Mouse (Mus musculus) brown adipose tissue, adult 24 weeks (tissue): ENCODE measurements around the gene Plk5. TPM values are rescaled to one million over a fixed set of nuclear protein-coding genes. Genes with fewer than 3 reads are reported as not detected.

Experiments used
- H3K27ac ChIP-seq: fragments of 200-500 bp; replicated peaks from 2 replicates; pipeline ENCODE4 v1.5.1; 2012; ENCODE audit warnings: low read depth, mild to moderate bottlenecking, low read length
- H3K4me1 ChIP-seq: fragments of 200-500 bp; 2 replicates; pipeline ENCODE4 v1.6.1; 2012; ENCODE audit warnings: low read length, mixed read lengths; ENCODE audit not compliant: control insufficient read depth, insufficient read depth, insufficient read length
- H3K4me3 ChIP-seq: fragments of 200-500 bp; 2 replicates; pipeline ENCODE4 v1.5.1; 2012; ENCODE audit warnings: low read depth, mild to moderate bottlenecking, low read length, moderate library complexity; ENCODE audit not compliant: insufficient read depth
- polyA plus RNA-seq: library from polyadenylated mRNA; stranded (reverse); fragments of >200 nt; gene quantifications from 2 replicates; pipeline ENCODE4 v1.2.4, GENCODE M21; 2012; ENCODE audit not compliant: missing spikeins, insufficient read depth, insufficient read length

Gene Plk5
- polyA plus RNA-seq, 1 experiment = not detected

DNA sequence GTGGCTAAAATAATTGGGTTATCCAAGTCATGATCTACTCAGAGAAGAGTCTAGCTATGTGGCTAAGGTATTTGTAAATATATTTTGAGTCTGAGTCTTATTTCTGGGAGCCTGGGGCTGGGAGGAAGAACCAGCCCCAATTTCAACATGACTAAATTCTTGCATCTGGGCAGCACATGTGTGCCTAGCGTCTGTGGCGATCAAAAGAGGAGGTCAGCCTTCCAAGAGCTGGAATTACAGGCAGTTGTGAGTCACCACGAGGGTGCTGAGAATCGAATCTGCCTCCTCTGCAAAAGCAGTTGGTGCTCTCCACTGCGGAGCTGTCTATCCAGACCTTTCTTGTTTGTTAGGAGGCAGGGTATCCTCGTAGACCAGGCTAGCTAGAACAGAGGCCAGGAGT lies 9.5 kb downstream of the Plk5 start:
- no peak overlapping the region for H3K4me3 ChIP-seq
- no peak overlapping the region for H3K27ac ChIP-seq
- no peaks in the 10 kb centered on the region for H3K4me1 ChIP-seq

GRCm38 (mm10) chr10:80367954-80368353 lies 11.7 kb downstream of the Plk5 start:
- no peak overlapping the region for H3K4me3 ChIP-seq
- no peak overlapping the region for H3K27ac ChIP-seq
- no peaks in the 10 kb centered on the region for H3K4me1 ChIP-seq

- H3K27ac ChIP-seq = no peak overlapping the region
- no peaks in the 10 kb centered on the region for H3K4me1 ChIP-seq
- H3K4me3 ChIP-seq = no peak overlapping the region
Observed at GRCm38 (mm10) chr10:80368392-80368791, 12.1 kb downstream of the Plk5 start.

DNA sequence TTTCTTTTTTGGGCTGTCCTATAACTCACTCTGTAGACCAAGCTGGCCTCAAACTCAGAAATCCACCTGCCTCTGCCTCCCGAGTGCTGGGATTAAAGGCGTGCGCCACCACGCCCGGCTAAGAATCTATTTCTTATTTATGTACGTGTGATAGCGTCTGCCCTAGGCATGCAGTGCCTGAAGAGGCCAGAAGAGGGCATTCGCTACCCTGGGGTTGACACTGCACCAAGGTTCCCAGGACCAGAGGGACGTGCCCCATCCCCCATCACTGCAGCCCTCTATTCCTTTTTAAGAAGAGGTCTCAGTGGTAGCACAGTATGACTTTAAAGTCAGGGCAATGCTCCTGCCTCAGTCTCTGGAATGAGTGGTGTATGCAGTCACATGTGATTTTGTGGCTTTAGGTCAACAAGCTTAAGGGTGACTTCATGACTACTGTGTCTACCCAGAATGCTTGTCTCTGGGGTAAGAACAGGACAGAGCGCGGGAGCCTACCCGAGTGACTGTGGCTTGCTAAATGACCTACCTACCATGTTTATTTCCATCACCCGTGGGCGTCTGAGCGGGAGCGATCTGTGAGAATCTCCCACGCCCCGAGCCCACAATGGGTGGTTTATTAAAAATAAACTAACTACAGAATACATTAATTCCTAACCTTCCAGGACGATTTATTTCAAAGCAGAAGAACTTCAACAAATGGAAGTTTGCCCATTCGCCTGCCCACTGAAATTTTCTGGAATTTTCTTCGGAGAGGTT lies 13.9 kb downstream of the Plk5 start:
- no peak overlapping the region for H3K4me3 ChIP-seq
- H3K27ac ChIP-seq = no peak overlapping the region
- H3K4me1 ChIP-seq = no peaks in the 10 kb centered on the region

GRCm38 (mm10) chr10:80371411-80371966 lies 15.2 kb downstream of the Plk5 start:
- Histone ChIP-seq H3K4me3 (no peak overlapping the region), H3K27ac (no peak overlapping the region), H3K4me1 (no peaks in the 10 kb centered on the region)

DNA sequence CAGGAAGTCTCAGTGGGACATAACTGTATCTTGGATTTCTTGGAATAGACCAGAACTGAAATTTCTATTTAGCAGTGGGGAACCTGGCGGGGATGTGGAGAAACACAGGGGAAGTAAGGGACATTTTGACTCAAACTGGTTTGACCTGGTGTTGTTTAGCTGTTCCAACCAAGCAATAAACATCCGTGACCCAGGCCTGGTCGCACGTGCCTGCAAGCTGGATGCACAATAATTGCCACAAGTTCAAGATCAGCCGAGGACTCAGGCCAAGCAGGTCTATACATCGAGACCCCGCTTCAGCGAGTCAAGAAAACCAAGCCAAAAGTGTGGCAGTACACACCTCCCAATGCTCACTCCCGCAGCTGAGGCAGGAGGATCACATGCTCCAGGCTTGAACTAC lies 15.7 kb downstream of the Plk5 start:
- Histone ChIP-seq H3K27ac (no peak overlapping the region), H3K4me1 (no peaks in the 10 kb centered on the region), H3K4me3 (no peak overlapping the region)

- no peak overlapping the region for H3K4me3 ChIP-seq
- H3K27ac ChIP-seq = no peak overlapping the region
- H3K4me1 ChIP-seq = no peaks in the 10 kb centered on the region
Observed at GRCm38 (mm10) chr10:80372706-80373105, 16.4 kb downstream of the Plk5 start.

DNA sequence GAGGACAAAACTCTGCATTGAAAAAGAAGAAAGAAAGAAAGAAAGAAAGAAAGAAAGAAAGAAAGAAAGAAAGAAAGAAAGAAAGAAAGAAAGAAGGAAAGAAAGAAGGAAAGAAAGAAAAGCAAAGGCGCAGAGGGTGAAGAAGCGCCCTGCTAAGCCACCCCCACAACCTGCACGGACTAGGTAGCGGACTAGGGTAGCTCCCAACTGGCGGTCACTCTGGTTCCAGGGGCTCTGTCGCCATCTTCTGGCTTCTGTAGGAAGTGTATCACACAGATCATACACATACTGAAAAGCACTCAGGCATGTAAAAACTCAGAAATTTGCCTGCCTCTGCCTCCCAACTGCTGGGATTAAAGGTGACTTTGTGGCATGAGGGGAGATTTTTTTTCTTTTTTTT lies 17.8 kb downstream of the Plk5 start:
- no peak overlapping the region for H3K4me3 ChIP-seq
- H3K27ac ChIP-seq = no peak overlapping the region
- H3K4me1 ChIP-seq = no peaks in the 10 kb centered on the region

DNA sequence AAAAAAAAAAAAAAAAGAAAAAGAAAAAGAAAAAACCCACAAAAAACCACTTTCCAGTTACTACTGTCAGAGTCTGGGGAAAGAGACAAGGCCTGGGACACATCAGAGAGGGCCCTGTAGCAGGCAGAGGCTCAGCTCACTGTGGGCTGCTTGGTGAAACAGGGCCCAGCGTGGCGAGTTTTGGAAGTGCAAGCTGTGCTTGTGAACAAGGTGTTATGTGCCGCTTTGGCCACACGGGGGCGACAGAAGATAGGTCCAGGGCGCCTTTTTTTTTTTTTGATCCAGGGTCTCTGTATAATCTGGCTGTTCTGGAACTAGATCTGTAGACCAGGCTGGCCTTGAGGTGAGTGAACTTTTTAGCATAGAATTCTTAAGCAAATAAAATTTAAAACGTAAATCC lies 19.9 kb downstream of the Plk5 start:
- Histone ChIP-seq H3K4me1 (no peaks in the 10 kb centered on the region), H3K27ac (no peak overlapping the region), H3K4me3 (no peak overlapping the region)

- Histone ChIP-seq H3K27ac (no peak overlapping the region), H3K4me1 (no peaks in the 10 kb centered on the region), H3K4me3 (no peak overlapping the region)
Observed at GRCm38 (mm10) chr10:80377716-80378115, 21.5 kb downstream of the Plk5 start.

GRCm38 (mm10) chr10:80382641-80383365 lies 26.5 kb downstream of the Plk5 start:
- Histone ChIP-seq H3K4me3 (no peak overlapping the region), H3K4me1 (peaks cover 19% of the 10 kb centered on the region), H3K27ac (no peak overlapping the region)

- Histone ChIP-seq H3K27ac (no peak overlapping the region), H3K4me1 (peaks cover 19% of the 10 kb centered on the region), H3K4me3 (no peak overlapping the region)
Observed at GRCm38 (mm10) chr10:80383431-80383830, 27.2 kb downstream of the Plk5 start.

- Histone ChIP-seq H3K4me3 (no peak overlapping the region), H3K27ac (no peak overlapping the region), H3K4me1 (peaks cover 19% of the 10 kb centered on the region)
Observed at GRCm38 (mm10) chr10:80384115-80384639, 27.9 kb downstream of the Plk5 start.

DNA sequence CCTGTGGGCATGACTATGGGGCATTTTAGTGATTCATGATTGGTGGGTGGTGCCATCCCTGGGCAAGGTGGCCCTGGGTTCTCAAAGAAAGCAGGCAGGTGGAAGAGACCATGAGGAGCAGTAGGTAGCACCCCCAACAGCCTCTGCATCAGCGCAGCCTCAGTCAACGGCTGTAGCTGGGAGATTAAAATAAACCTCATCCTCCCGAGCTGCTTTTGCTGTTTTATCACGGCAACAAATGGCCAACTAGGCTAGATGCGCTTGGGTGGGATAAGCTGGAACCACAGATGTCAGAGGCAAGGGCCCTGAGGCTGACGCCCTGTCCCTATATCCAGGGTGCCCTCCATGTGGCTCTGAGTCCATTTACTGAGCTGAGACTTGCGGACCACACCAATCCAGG lies 28.4 kb downstream of the Plk5 start:
- H3K4me1 ChIP-seq = peaks cover 19% of the 10 kb centered on the region
- H3K27ac ChIP-seq = no peak overlapping the region
- H3K4me3 ChIP-seq = no peak overlapping the region

DNA sequence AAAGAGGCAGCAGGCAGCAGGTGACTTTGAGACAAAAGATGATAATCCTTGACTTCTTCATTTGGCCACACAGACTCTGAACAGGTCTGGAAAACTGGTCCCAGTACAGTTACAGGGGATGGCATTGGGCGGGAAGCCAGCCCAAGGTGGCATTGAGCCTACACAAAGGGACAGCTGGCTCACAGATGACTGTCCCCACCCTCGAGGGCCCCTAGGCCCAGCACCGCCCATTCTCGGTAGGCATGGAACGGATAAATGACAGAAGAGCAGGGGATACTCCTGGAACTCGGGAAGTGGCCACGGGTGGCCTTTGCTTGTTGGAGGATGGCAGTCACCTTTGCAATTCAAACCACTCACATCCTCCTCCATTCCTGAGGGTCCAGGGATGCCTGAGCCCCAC lies 29.1 kb downstream of the Plk5 start:
- H3K4me3 ChIP-seq = peak overlapping the region; percentile 75
- no peak overlapping the region for H3K27ac ChIP-seq
- H3K4me1 ChIP-seq = peaks cover 19% of the 10 kb centered on the region
